Mouse (Mus musculus): ENCODE results near the gene Sgcd. TPM values are rescaled to one million over a fixed set of nuclear protein-coding genes. Genes with fewer than 3 reads are reported as not detected.

Gene Sgcd
- total RNA-seq, 1 experiment: 1.0 TPM

GRCm38 (mm10) chr11:47110314-47110713, 878.5 kb downstream of the Sgcd start:
- Histone ChIP-seq H3K9ac (ENCODE audit: insufficient read depth, low read depth, low read length, poor library complexity, severe bottlenecking) (no peak overlapping the region), H3K27ac (ENCODE audit: insufficient read depth, low read depth, low read length, poor library complexity, severe bottlenecking) (no peak overlapping the region), H3K4me3 (ENCODE audit: insufficient read depth in 1 of 2, low read depth in 1 of 2, low read length in 2 of 2, poor library complexity in 1 of 2, severe bottlenecking in 1 of 2) (no peak overlapping the region), H3K9me3 (ENCODE audit: control insufficient read depth, insufficient read depth, low read depth, low read length) (no peaks in the 10 kb centered on the region), H3K4me1 (ENCODE audit: control insufficient read depth in 2 of 2, insufficient read depth in 2 of 2, low read length in 2 of 2, poor library complexity in 1 of 2) (no peaks in the 10 kb centered on the region), H3K36me3 (ENCODE audit: control insufficient read depth, insufficient read depth, low read length, poor library complexity, severe bottlenecking) (no peaks in the 10 kb centered on the region)
- in situ Hi-C loops (cut with MboI; ENCODE audit: low sequenced_read_pairs in 2 of 2, unreplicated experiment in 2 of 2): no loop called here
- TF ChIP-seq ZC3H11A (IDR thresholded peaks at IDR 0.05; ENCODE audit: borderline replicate concordance, low read depth, low read length) (no peak), CHD2 (IDR thresholded peaks at IDR 0.05; ENCODE audit: low read depth, low read length) (no peak), HCFC1 (IDR thresholded peaks at IDR 0.05; ENCODE audit: borderline replicate concordance, insufficient read depth, low read length) (no peak), ZNF384 (IDR thresholded peaks at IDR 0.05; ENCODE audit: low read depth, low read length) (no peak), MAFK (IDR thresholded peaks at IDR 0.05; ENCODE audit: insufficient read depth, low read depth, low read length) (no peak)
- DNase-seq (ENCODE audit: low read depth, low spot score): no peak

GRCm38 (mm10) chr11:47107661-47108060, 881.1 kb downstream of the Sgcd start:
- no peak overlapping the region for H3K27ac ChIP-seq (ENCODE audit: insufficient read depth, low read depth, low read length, poor library complexity, severe bottlenecking)
- no peaks in the 10 kb centered on the region for H3K9me3 ChIP-seq (ENCODE audit: control insufficient read depth, insufficient read depth, low read depth, low read length)
- H3K4me1 ChIP-seq (ENCODE audit: control insufficient read depth in 2 of 2, insufficient read depth in 2 of 2, low read length in 2 of 2, poor library complexity in 1 of 2): no peaks in the 10 kb centered on the region
- in situ Hi-C loops (cut with MboI; ENCODE audit: low sequenced_read_pairs in 2 of 2, unreplicated experiment in 2 of 2): no loop called here
- no peak for DNase-seq (ENCODE audit: low read depth, low spot score)
- H3K36me3 ChIP-seq (ENCODE audit: control insufficient read depth, insufficient read depth, low read length, poor library complexity, severe bottlenecking): no peaks in the 10 kb centered on the region
- no peak for TF ChIP-seq ZC3H11A (IDR thresholded peaks at IDR 0.05; ENCODE audit: borderline replicate concordance, low read depth, low read length)
- TF ChIP-seq ZNF384 (IDR thresholded peaks at IDR 0.05; ENCODE audit: low read depth, low read length): no peak
- no peak for TF ChIP-seq MAFK (IDR thresholded peaks at IDR 0.05; ENCODE audit: insufficient read depth, low read depth, low read length)
- TF ChIP-seq CHD2 (IDR thresholded peaks at IDR 0.05; ENCODE audit: low read depth, low read length): no peak
- no peak for TF ChIP-seq HCFC1 (IDR thresholded peaks at IDR 0.05; ENCODE audit: borderline replicate concordance, insufficient read depth, low read length)
- H3K9ac ChIP-seq (ENCODE audit: insufficient read depth, low read depth, low read length, poor library complexity, severe bottlenecking): no peak overlapping the region
- no peak overlapping the region for H3K4me3 ChIP-seq (ENCODE audit: insufficient read depth in 1 of 2, low read depth in 1 of 2, low read length in 2 of 2, poor library complexity in 1 of 2, severe bottlenecking in 1 of 2)

GRCm38 (mm10) chr11:47093296-47093912, 895.4 kb downstream of the Sgcd start:
- in situ Hi-C loops (cut with MboI; ENCODE audit: low sequenced_read_pairs in 2 of 2, unreplicated experiment in 2 of 2): no loop called here
- Histone ChIP-seq H3K9me3 (ENCODE audit: control insufficient read depth, insufficient read depth, low read depth, low read length) (no peaks in the 10 kb centered on the region), H3K27ac (ENCODE audit: insufficient read depth, low read depth, low read length, poor library complexity, severe bottlenecking) (no peak overlapping the region), H3K4me1 (ENCODE audit: control insufficient read depth in 2 of 2, insufficient read depth in 2 of 2, low read length in 2 of 2, poor library complexity in 1 of 2) (no peaks in the 10 kb centered on the region), H3K9ac (ENCODE audit: insufficient read depth, low read depth, low read length, poor library complexity, severe bottlenecking) (no peak overlapping the region), H3K36me3 (ENCODE audit: control insufficient read depth, insufficient read depth, low read length, poor library complexity, severe bottlenecking) (no peaks in the 10 kb centered on the region), H3K4me3 (ENCODE audit: insufficient read depth in 1 of 2, low read depth in 1 of 2, low read length in 2 of 2, poor library complexity in 1 of 2, severe bottlenecking in 1 of 2) (no peak overlapping the region)
- no peak for DNase-seq (ENCODE audit: low read depth, low spot score)
- TF ChIP-seq HCFC1 (IDR thresholded peaks at IDR 0.05; ENCODE audit: borderline replicate concordance, insufficient read depth, low read length) (no peak), MAFK (IDR thresholded peaks at IDR 0.05; ENCODE audit: insufficient read depth, low read depth, low read length) (no peak), ZNF384 (IDR thresholded peaks at IDR 0.05; ENCODE audit: low read depth, low read length) (no peak), CHD2 (IDR thresholded peaks at IDR 0.05; ENCODE audit: low read depth, low read length) (no peak), ZC3H11A (IDR thresholded peaks at IDR 0.05; ENCODE audit: borderline replicate concordance, low read depth, low read length) (no peak)

- Histone ChIP-seq H3K27ac (ENCODE audit: insufficient read depth, low read depth, low read length, poor library complexity, severe bottlenecking) (no peak overlapping the region), H3K9me3 (ENCODE audit: control insufficient read depth, insufficient read depth, low read depth, low read length) (no peaks in the 10 kb centered on the region), H3K4me3 (ENCODE audit: insufficient read depth in 1 of 2, low read depth in 1 of 2, low read length in 2 of 2, poor library complexity in 1 of 2, severe bottlenecking in 1 of 2) (no peak overlapping the region), H3K36me3 (ENCODE audit: control insufficient read depth, insufficient read depth, low read length, poor library complexity, severe bottlenecking) (no peaks in the 10 kb centered on the region), H3K4me1 (ENCODE audit: control insufficient read depth in 2 of 2, insufficient read depth in 2 of 2, low read length in 2 of 2, poor library complexity in 1 of 2) (no peaks in the 10 kb centered on the region), H3K9ac (ENCODE audit: insufficient read depth, low read depth, low read length, poor library complexity, severe bottlenecking) (no peak overlapping the region)
- DNase-seq (ENCODE audit: low read depth, low spot score): no peak
- in situ Hi-C loops (cut with MboI; ENCODE audit: low sequenced_read_pairs in 2 of 2, unreplicated experiment in 2 of 2): no loop called here
- TF ChIP-seq ZC3H11A (IDR thresholded peaks at IDR 0.05; ENCODE audit: borderline replicate concordance, low read depth, low read length): no peak
- TF ChIP-seq MAFK (IDR thresholded peaks at IDR 0.05; ENCODE audit: insufficient read depth, low read depth, low read length): no peak
- TF ChIP-seq HCFC1 (IDR thresholded peaks at IDR 0.05; ENCODE audit: borderline replicate concordance, insufficient read depth, low read length): no peak
- TF ChIP-seq CHD2 (IDR thresholded peaks at IDR 0.05; ENCODE audit: low read depth, low read length): no peak
- no peak for TF ChIP-seq ZNF384 (IDR thresholded peaks at IDR 0.05; ENCODE audit: low read depth, low read length)
Measured at GRCm38 (mm10) chr11:47082517-47082916, 906.3 kb downstream of the Sgcd start.
